23 mouse cellular contexts compared by ENCODE assay signal in the genomic region with DNA sequence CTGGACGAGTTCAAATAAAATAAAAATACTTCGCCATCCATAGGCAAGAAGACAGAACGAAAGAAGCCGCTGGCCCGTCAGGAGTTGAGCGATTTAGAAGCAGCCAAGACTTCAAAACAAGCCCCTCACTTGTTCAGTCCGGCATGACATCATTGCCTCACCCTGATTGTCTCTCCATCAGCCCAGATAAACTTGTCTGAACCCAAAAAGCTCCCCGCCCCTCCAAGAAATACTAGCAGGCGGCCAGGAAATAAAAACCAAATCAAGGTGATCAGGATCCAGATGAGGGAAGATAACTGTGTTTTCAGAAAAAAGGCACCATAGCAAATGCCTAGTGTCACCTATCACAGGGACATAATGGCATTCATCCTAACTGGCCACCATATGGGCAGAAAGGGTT. TPM values are rescaled to one million over a fixed set of nuclear protein-coding genes. Genes with fewer than 3 reads are reported as not detected.
DNase-seq lines count a peak whose midpoint lies in the region; ATAC-seq and TF ChIP-seq lines count a peak whose summit lies in the region.
"Had no signal": no experiment of that assay in that cellular context is flagged by ENCODE, and none has a peak within 500 bp of the region (broad histone marks: within the 10 kb centered on the region; RNA-seq: fewer than 3 reads in every experiment).

No protein-coding gene starts in this region.

- TF ChIP-seq EP300 in lung, postnatal 0 days (IDR thresholded peaks at IDR 0.05) = no peak

- ATAC-seq in forebrain, embryonic 12.5 days (ENCODE audit: low FRiP score) = no peak
- no peak for ATAC-seq in hindbrain, embryonic 11.5 days (ENCODE audit: low FRiP score)
- ATAC-seq in lung, postnatal 0 days = no peak
- ATAC-seq in erythroblast, adult 5-6 weeks (replicated peaks; ENCODE audit: low FRiP score, poor library complexity, severe bottlenecking) = no peak
- ATAC-seq: CD4-positive, CD25-positive, alpha-beta regulatory T cell, adult 4 months; forebrain, embryonic 13.5 days had no signal

- H3K9ac ChIP-seq in forebrain, embryonic 12.5 days = no peak overlapping the region
- H3K9ac ChIP-seq in hindbrain, embryonic 11.5 days (ENCODE audit: low read depth, low read length) = no peak overlapping the region
- H3K9ac ChIP-seq in lung, postnatal 0 days (replicated peaks; ENCODE audit: low read depth) = no peak overlapping the region
- H3K9ac ChIP-seq: forebrain, embryonic 13.5 days; liver, embryonic 14.5 days had no signal

- H3K4me2 ChIP-seq in forebrain, embryonic 12.5 days = no peak overlapping the region
- H3K4me2 ChIP-seq in hindbrain, embryonic 11.5 days (replicated peaks; ENCODE audit: low read depth, low read length) = no peak overlapping the region
- 0 out of 2 replicates have a peak overlapping the region, but pooled peaks have one; percentile 5 for H3K4me2 ChIP-seq in lung, postnatal 0 days (replicated peaks; ENCODE audit: low read depth, low read length)
- H3K4me2 ChIP-seq: forebrain, embryonic 13.5 days had no signal

- WGBS in forebrain, embryonic 10.5 days = 89% methylated on average over 9 of the region's 9 CpGs
- 89% methylated on average over 9 of the region's 9 CpGs for WGBS in forebrain, embryonic 12.5 days
- WGBS in hindbrain, embryonic 10.5 days = 89% methylated on average over 9 of the region's 9 CpGs
- WGBS in hindbrain, embryonic 11.5 days = 90% methylated on average over 9 of the region's 9 CpGs
- 80% methylated on average over 9 of the region's 9 CpGs for WGBS in lung, postnatal 0 days
- 75% methylated on average over 9 of the region's 9 CpGs for WGBS in lung, adult 2 months

- no peak overlapping the region for H3K4me3 ChIP-seq in forebrain, embryonic 10.5 days
- no peak overlapping the region for H3K4me3 ChIP-seq in forebrain, embryonic 12.5 days (replicated peaks)
- H3K4me3 ChIP-seq in hindbrain, embryonic 10.5 days = no peak overlapping the region
- no peak overlapping the region for H3K4me3 ChIP-seq in hindbrain, embryonic 11.5 days (ENCODE audit: low read depth, low read length)
- H3K4me3 ChIP-seq in lung, postnatal 0 days (ENCODE audit: low read depth, low read length) = no peak overlapping the region
- no peak overlapping the region for H3K4me3 ChIP-seq in lung, adult 2 months (replicated peaks; ENCODE audit: extremely low read depth, low read depth, low read length)
- H3K4me3 ChIP-seq: forebrain, embryonic 13.5 days had no signal

- no peak for TF ChIP-seq CTCF in lung, postnatal 0 days (IDR thresholded peaks at IDR 0.05)
- no peak for TF ChIP-seq CTCF in lung, adult 2 months (IDR thresholded peaks at IDR 0.05; ENCODE audit: insufficient read depth, low read length)

- H3K27me3 ChIP-seq in forebrain, embryonic 10.5 days (ENCODE audit: poor library complexity, severe bottlenecking) = no peaks in the 10 kb centered on the region
- no peaks in the 10 kb centered on the region for H3K27me3 ChIP-seq in forebrain, embryonic 12.5 days
- H3K27me3 ChIP-seq in hindbrain, embryonic 10.5 days (ENCODE audit: insufficient read depth, poor library complexity, severe bottlenecking) = no peaks in the 10 kb centered on the region
- H3K27me3 ChIP-seq in hindbrain, embryonic 11.5 days (ENCODE audit: control insufficient read depth, insufficient read depth, low read length) = no peaks in the 10 kb centered on the region
- no peaks in the 10 kb centered on the region for H3K27me3 ChIP-seq in lung, postnatal 0 days (replicated peaks; ENCODE audit: insufficient read depth, low read length)
- H3K27me3 ChIP-seq: forebrain, embryonic 13.5 days had no signal

- no peaks in the 10 kb centered on the region for H3K36me3 ChIP-seq in forebrain, embryonic 10.5 days (replicated peaks)
- no peaks in the 10 kb centered on the region for H3K36me3 ChIP-seq in forebrain, embryonic 12.5 days (replicated peaks)
- H3K36me3 ChIP-seq in hindbrain, embryonic 10.5 days = no peaks in the 10 kb centered on the region
- H3K36me3 ChIP-seq in hindbrain, embryonic 11.5 days (ENCODE audit: control insufficient read depth, insufficient read depth, low read length) = no peaks in the 10 kb centered on the region
- H3K36me3 ChIP-seq in lung, postnatal 0 days (ENCODE audit: insufficient read depth, low read length) = no peaks in the 10 kb centered on the region
- H3K36me3 ChIP-seq: G1E had no signal

- H3K9me3 ChIP-seq in forebrain, embryonic 10.5 days = no peaks in the 10 kb centered on the region
- H3K9me3 ChIP-seq in forebrain, embryonic 12.5 days = no peaks in the 10 kb centered on the region
- no peaks in the 10 kb centered on the region for H3K9me3 ChIP-seq in hindbrain, embryonic 10.5 days
- no peaks in the 10 kb centered on the region for H3K9me3 ChIP-seq in hindbrain, embryonic 11.5 days (ENCODE audit: control insufficient read depth, low read length)
- H3K9me3 ChIP-seq in lung, postnatal 0 days (ENCODE audit: low read length) = no peaks in the 10 kb centered on the region
- H3K9me3 ChIP-seq: forebrain, embryonic 13.5 days; G1E had no signal

- peaks cover 5% of the 10 kb centered on the region; the same call in 1 of the 2 replicates for H3K4me1 ChIP-seq in forebrain, embryonic 10.5 days
- no peaks in the 10 kb centered on the region for H3K4me1 ChIP-seq in forebrain, embryonic 12.5 days
- H3K4me1 ChIP-seq in hindbrain, embryonic 10.5 days (replicated peaks) = peaks cover 5% of the 10 kb centered on the region; the same call in 1 of the 2 replicates
- no peaks in the 10 kb centered on the region for H3K4me1 ChIP-seq in hindbrain, embryonic 11.5 days (replicated peaks; ENCODE audit: control insufficient read depth, insufficient read depth, low read length)
- peaks cover 9% of the 10 kb centered on the region; the same call in 1 of the 2 replicates for H3K4me1 ChIP-seq in lung, postnatal 0 days (ENCODE audit: insufficient read depth, low read depth, low read length)
- peaks cover 20% of the 10 kb centered on the region for H3K4me1 ChIP-seq in lung, adult 2 months (ENCODE audit: control insufficient read depth, insufficient read depth, low read length)
- H3K4me1 ChIP-seq: forebrain, embryonic 13.5 days had no signal

- no peak for DNase-seq in forebrain, embryonic 10.5 days (ENCODE audit: extremely low spot score, low spot score)
- DNase-seq in hindbrain, embryonic 10.5 days (ENCODE audit: low spot score) = no peak
- DNase-seq in hindbrain, embryonic 11.5 days (ENCODE audit: low spot score) = no peak
- no peak for DNase-seq in lung, postnatal 0 days (ENCODE audit: low spot score)
- DNase-seq in lung, adult 2 months = no peak
- no peak for DNase-seq in cerebellum, adult 9-11 months
- DNase-seq: cerebellum, adult 18-20 months; cerebellum, postnatal 36 days; left cerebral cortex, postnatal 4 days; midbrain, embryonic 14.5 days; spleen, adult 18-20 months; thymus, postnatal 36 days had no signal

- H3K27ac ChIP-seq in forebrain, embryonic 10.5 days = 0 out of 2 replicates have a peak overlapping the region, but pooled peaks have one; percentile 40
- no peak overlapping the region for H3K27ac ChIP-seq in forebrain, embryonic 12.5 days
- H3K27ac ChIP-seq in hindbrain, embryonic 10.5 days = peak overlapping the region; percentile 2; the same call in 1 of the 2 replicates
- H3K27ac ChIP-seq in hindbrain, embryonic 11.5 days (ENCODE audit: low read depth, low read length) = no peak overlapping the region
- H3K27ac ChIP-seq in lung, postnatal 0 days (ENCODE audit: low read length) = peak overlapping the region; percentile 89
- H3K27ac ChIP-seq: forebrain, embryonic 13.5 days; liver, embryonic 14.5 days had no signal

- TF ChIP-seq POLR2A in lung, adult 2 months (IDR thresholded peaks at IDR 0.05; ENCODE audit: borderline replicate concordance, extremely low read depth, low read depth, low read length) = no peak

RNA-seq across cellular contexts. Expression of gene Ndel1, which starts 0.4 kb away (rescaled TPM):
- 49.4 and 51.3 TPM in 2 replicates for polyA plus RNA-seq in forebrain, embryonic 10.5 days (2016; fragmentation: Nextera tagmentation; extraction: Ambion mirVana)
- polyA plus RNA-seq in forebrain, embryonic 12.5 days (2016; fragmentation: Nextera tagmentation; extraction: Ambion mirVana) = 58.3 and 61.3 TPM in 2 replicates
- 56.3 and 57.7 TPM in 2 replicates for polyA plus RNA-seq in hindbrain, embryonic 10.5 days (2016; fragmentation: Nextera tagmentation; extraction: Ambion mirVana)
- 53.3 and 55.0 TPM in 2 replicates for polyA plus RNA-seq in hindbrain, embryonic 11.5 days (2014; fragmentation: Nextera tagmentation; extraction: Ambion mirVana)
- polyA plus RNA-seq in lung, postnatal 0 days (2015; fragmentation: Nextera tagmentation; extraction: Ambion mirVana) = 79.1 and 85.4 TPM in 2 replicates
- polyA plus RNA-seq in lung, adult 2 months (2012; rRNA removed) = 74.3 and 75.3 TPM in 2 replicates
- total RNA-seq in erythroblast, adult 5-6 weeks (2015; ENCODE audit: low replicate concordance) = 26.3 and 30.7 TPM in 2 replicates
- total RNA-seq in erythroblast, adult 5-6 weeks (2017; ENCODE audit: low replicate concordance) = 54.4 and 55.6 TPM in 2 replicates

RNA-seq across cellular contexts. Expression of gene Rnf222, which starts 17.1 kb away (rescaled TPM):
- polyA plus RNA-seq in forebrain, embryonic 10.5 days (2016; fragmentation: Nextera tagmentation; extraction: Ambion mirVana) = 0.05 and 0.11 TPM in 2 replicates
- 0.06 TPM in 1 of 2 replicates, not detected in the other for polyA plus RNA-seq in forebrain, embryonic 12.5 days (2016; fragmentation: Nextera tagmentation; extraction: Ambion mirVana)
- polyA plus RNA-seq in hindbrain, embryonic 10.5 days (2016; fragmentation: Nextera tagmentation; extraction: Ambion mirVana) = 0.07 TPM in 1 of 2 replicates, not detected in the other
- not detected in 2 replicates for polyA plus RNA-seq in hindbrain, embryonic 11.5 days (2014; fragmentation: Nextera tagmentation; extraction: Ambion mirVana)
- polyA plus RNA-seq in lung, postnatal 0 days (2015; fragmentation: Nextera tagmentation; extraction: Ambion mirVana) = 0.16 and 0.19 TPM in 2 replicates
- 0.14 and 1.4 TPM in 2 replicates for polyA plus RNA-seq in lung, adult 2 months (2012; rRNA removed)
- not detected in 2 replicates for total RNA-seq in erythroblast, adult 5-6 weeks (2015; ENCODE audit: low replicate concordance)
- total RNA-seq in erythroblast, adult 5-6 weeks (2017; ENCODE audit: low replicate concordance) = not detected in 2 replicates
- total RNA-seq: gastrocnemius, postnatal 10 days; hematopoietic stem cell, adult 5-6 weeks; layer of hippocampus, adult 18-20 months; left cerebral cortex, postnatal 4 days; megakaryocyte progenitor cell, adult 5-6 weeks had no signal
- polyA plus RNA-seq: CD4-positive, CD25-positive, alpha-beta regulatory T cell, adult 4 months; G1E; midbrain, embryonic 14.5 days; neural tube, embryonic 14.5 days had no signal

RNA-seq across cellular contexts. Expression of gene Rpl26, which starts 30.1 kb away (rescaled TPM):
- polyA plus RNA-seq in forebrain, embryonic 10.5 days (2016; fragmentation: Nextera tagmentation; extraction: Ambion mirVana) = 1,077 and 1,081 TPM in 2 replicates
- 781 and 837 TPM in 2 replicates for polyA plus RNA-seq in forebrain, embryonic 12.5 days (2016; fragmentation: Nextera tagmentation; extraction: Ambion mirVana)
- polyA plus RNA-seq in hindbrain, embryonic 10.5 days (2016; fragmentation: Nextera tagmentation; extraction: Ambion mirVana) = 904 and 972 TPM in 2 replicates
- polyA plus RNA-seq in hindbrain, embryonic 11.5 days (2014; fragmentation: Nextera tagmentation; extraction: Ambion mirVana) = 839 and 854 TPM in 2 replicates
- polyA plus RNA-seq in lung, postnatal 0 days (2015; fragmentation: Nextera tagmentation; extraction: Ambion mirVana) = 741 and 807 TPM in 2 replicates
- polyA plus RNA-seq in lung, adult 2 months (2012; rRNA removed) = 469 and 674 TPM in 2 replicates
- 757 and 872 TPM in 2 replicates for total RNA-seq in erythroblast, adult 5-6 weeks (2015; ENCODE audit: low replicate concordance)
- 762 and 834 TPM in 2 replicates for total RNA-seq in erythroblast, adult 5-6 weeks (2017; ENCODE audit: low replicate concordance)

RNA-seq across cellular contexts. Expression of gene Odf4, which starts 55.6 kb away (rescaled TPM):
- not detected in 2 replicates for polyA plus RNA-seq in forebrain, embryonic 10.5 days (2016; fragmentation: Nextera tagmentation; extraction: Ambion mirVana)
- 0.18 and 0.54 TPM in 2 replicates for polyA plus RNA-seq in forebrain, embryonic 12.5 days (2016; fragmentation: Nextera tagmentation; extraction: Ambion mirVana)
- polyA plus RNA-seq in hindbrain, embryonic 10.5 days (2016; fragmentation: Nextera tagmentation; extraction: Ambion mirVana) = not detected in 2 replicates
- polyA plus RNA-seq in hindbrain, embryonic 11.5 days (2014; fragmentation: Nextera tagmentation; extraction: Ambion mirVana) = 0.15 and 0.18 TPM in 2 replicates
- polyA plus RNA-seq in lung, postnatal 0 days (2015; fragmentation: Nextera tagmentation; extraction: Ambion mirVana) = not detected in 2 replicates
- 0.19 and 0.25 TPM in 2 replicates for polyA plus RNA-seq in lung, adult 2 months (2012; rRNA removed)
- total RNA-seq in erythroblast, adult 5-6 weeks (2015; ENCODE audit: low replicate concordance) = not detected in 2 replicates
- total RNA-seq in erythroblast, adult 5-6 weeks (2017; ENCODE audit: low replicate concordance) = not detected in 2 replicates
- total RNA-seq: G1E; gastrocnemius, postnatal 10 days; hematopoietic stem cell, adult 5-6 weeks; layer of hippocampus, adult 18-20 months; megakaryocyte progenitor cell, adult 5-6 weeks had no signal
- polyA plus RNA-seq: CD4-positive, CD25-positive, alpha-beta regulatory T cell, adult 4 months; G1E; liver, embryonic 14.5 days had no signal

Comparison
In these comparisons a context has a peak if more than half of its experiments do, and no peak if none do; other contexts are left out.
1. H3K27ac ChIP-seq: peak in forebrain, embryonic 10.5 days (single experiment), hindbrain, embryonic 10.5 days (single experiment) and lung, postnatal 0 days (single experiment); none in forebrain, embryonic 12.5 days (single experiment) and hindbrain, embryonic 11.5 days (single experiment).